Mouse (Mus musculus) heart, postnatal 0 days (tissue): Measurements from ENCODE around the gene Angptl6. TPM values are rescaled to one million over a fixed set of nuclear protein-coding genes. Genes with fewer than 3 reads are reported as not detected.

Experiments used
- ATAC-seq: fragments of 200-750 bp; cut with Nextera tagmentation; 2 replicates; pipeline ENCODE4 v1.8.0; 2017; ENCODE audit warnings: low read depth, moderate number of reproducible peaks, moderate library complexity; ENCODE audit not compliant: insufficient read depth
- DNase-seq: peaks from one replicate; pipeline ENCODE4 v3.0.0-alpha.2; 2016; ENCODE audit warnings: low spot score
- H3K27ac ChIP-seq: fragments of 300-500 bp; sonication (generic); 2 replicates; pipeline ENCODE4 v1.5.1; 2014; ENCODE audit warnings: low read depth, mild to moderate bottlenecking
- H3K27me3 ChIP-seq: fragments of 300-500 bp; sonication (generic); 2 replicates; pipeline ENCODE4 v1.6.1; 2014; ENCODE audit warnings: low read length, mixed read lengths; ENCODE audit not compliant: control insufficient read depth, insufficient read depth
- H3K36me3 ChIP-seq: fragments of 300-500 bp; sonication (generic); replicated peaks from 2 replicates; pipeline ENCODE4 v1.6.1; 2014; ENCODE audit warnings: low read length, mixed read lengths; ENCODE audit not compliant: control insufficient read depth, insufficient read depth
- H3K4me1 ChIP-seq: fragments of 300-500 bp; sonication (generic); 2 replicates; pipeline ENCODE4 v1.6.1; 2014; ENCODE audit warnings: antibody characterized with exemption; ENCODE audit not compliant: control insufficient read depth, insufficient read depth
- H3K4me2 ChIP-seq: fragments of 300-500 bp; sonication (generic); 2 replicates; pipeline ENCODE4 v1.6.1; 2014; ENCODE audit warnings: low read depth, mild to moderate bottlenecking, low read length, moderate library complexity
- H3K4me3 ChIP-seq: fragments of 300-500 bp; sonication (generic); 2 replicates; pipeline ENCODE4 v1.5.1; 2014; ENCODE audit warnings: low read depth, low read length
- H3K9ac ChIP-seq: fragments of 300-500 bp; sonication (generic); replicated peaks from 2 replicates; pipeline ENCODE4 v1.6.1; 2014; ENCODE audit warnings: low read depth, low read length, mixed read lengths
- H3K9me3 ChIP-seq: fragments of 300-500 bp; sonication (generic); replicated peaks from 2 replicates; pipeline ENCODE4 v1.6.1; 2016; ENCODE audit warnings: low read length; ENCODE audit not compliant: control insufficient read depth
- CTCF ChIP-seq: IDR thresholded peaks from 2 replicates; pipeline ENCODE4 v1.5.1; 2016; ENCODE audit warnings: antibody characterized with exemption, control low read depth, low read depth
- EP300 ChIP-seq: IDR thresholded peaks from 2 replicates; pipeline ENCODE4 v1.6.1; 2016; ENCODE audit warnings: antibody characterized with exemption, low read depth
- WGBS: fragments of 180-500 bp; shearing (Covaris S2); extraction: QIAGEN DNeasy Blood & Tissue Kit; methylation state at CpG from one replicate; pipeline ENCODE4 v1.1.7; 2014; 5-methylcytosine and 5-hydroxymethylcytosine counted together
- polyA plus RNA-seq: library from polyadenylated mRNA; unstranded; fragments of >200 nt; fragmentation: Nextera tagmentation; extraction: Ambion mirVana; gene quantifications from 2 replicates; pipeline ENCODE4 v1.2.1, GENCODE M21; 2015
- total RNA-seq: library from RNA; depleted of rRNA; stranded (reverse); fragments of >200 nt; gene quantifications from 2 replicates; pipeline ENCODE4 v1.2.3, GENCODE M21; 2014; ENCODE audit warnings: low replicate concordance

Angptl6 gene
- total and polyA plus RNA-seq, 2 experiments from 2014 or later: 2.0 TPM; not detected in 1

- 81% methylated on average over 12 of the region's 12 CpGs for WGBS
- no peak for TF ChIP-seq CTCF
- TF ChIP-seq EP300: no peak
- ATAC-seq (no peak), DNase-seq (no peak)
- H3K27me3 ChIP-seq: 0 out of 2 replicates have a peak, but pooled peaks cover 7% of the 10 kb centered on the region
- H3K4me1 ChIP-seq: peaks cover 4% of the 10 kb centered on the region; the same call in 1 of the 2 replicates
- H3K9ac ChIP-seq: no peak overlapping the region
- H3K4me3 ChIP-seq: no peak overlapping the region
- H3K36me3 ChIP-seq: no peaks in the 10 kb centered on the region
- H3K4me2 ChIP-seq: no peak overlapping the region
- H3K9me3 ChIP-seq: no peaks in the 10 kb centered on the region
- H3K27ac ChIP-seq: no peak overlapping the region
Observed at GRCm38 (mm10) chr9:20873521-20873920, 6.0 kb downstream of the Angptl6 start.

- WGBS: 90% methylated on average over 10 of the region's 10 CpGs
- Histone ChIP-seq H3K36me3 (no peaks in the 10 kb centered on the region), H3K4me2 (no peak overlapping the region), H3K9ac (no peak overlapping the region), H3K27ac (no peak overlapping the region), H3K4me3 (no peak overlapping the region), H3K4me1 (peaks cover 4% of the 10 kb centered on the region; the same call in 1 of the 2 replicates), H3K9me3 (no peaks in the 10 kb centered on the region), H3K27me3 (0 out of 2 replicates have a peak, but pooled peaks cover 12% of the 10 kb centered on the region)
- no peak for DNase-seq
- ATAC-seq: no peak
- TF ChIP-seq EP300 (no peak), CTCF (no peak)
Observed at GRCm38 (mm10) chr9:20872991-20873390, 6.5 kb downstream of the Angptl6 start.

GRCm38 (mm10) chr9:20870211-20871173 lies 9.0 kb downstream of the Angptl6 start:
- 0 out of 2 replicates have a peak, but pooled peaks cover 15% of the 10 kb centered on the region for H3K27me3 ChIP-seq
- TF ChIP-seq EP300 (no peak), CTCF (no peak)
- no peak overlapping the region for H3K27ac ChIP-seq
- no peak overlapping the region for H3K9ac ChIP-seq
- H3K36me3 ChIP-seq: no peaks in the 10 kb centered on the region
- no peak for ATAC-seq
- H3K4me3 ChIP-seq: no peak overlapping the region
- H3K4me1 ChIP-seq: peaks cover 4% of the 10 kb centered on the region; the same call in 1 of the 2 replicates
- WGBS: 73% methylated on average over 12 of the region's 12 CpGs
- H3K9me3 ChIP-seq: no peaks in the 10 kb centered on the region
- no peak overlapping the region for H3K4me2 ChIP-seq
- no peak for DNase-seq

- H3K9me3 ChIP-seq: no peaks in the 10 kb centered on the region
- no peak for ATAC-seq
- H3K36me3 ChIP-seq: no peaks in the 10 kb centered on the region
- H3K27ac ChIP-seq: no peak overlapping the region
- DNase-seq: no peak
- H3K4me1 ChIP-seq: peaks cover 4% of the 10 kb centered on the region; the same call in 1 of the 2 replicates
- 0 out of 2 replicates have a peak, but pooled peaks cover 15% of the 10 kb centered on the region for H3K27me3 ChIP-seq
- 7% methylated on average over 19 of the region's 19 CpGs for WGBS
- H3K4me2 ChIP-seq: peak overlapping the region; percentile 81
- H3K4me3 ChIP-seq: peak overlapping the region; percentile 66
- TF ChIP-seq CTCF: no peak
- TF ChIP-seq EP300: no peak
- H3K9ac ChIP-seq: peak overlapping the region; percentile 57; the same call in 1 of the 2 replicates
Observed at GRCm38 (mm10) chr9:20869246-20869645, 10.3 kb downstream of the Angptl6 start.

- Histone ChIP-seq H3K4me3 (peak within 1 kb of the TSS; percentile 66), H3K27me3 (0 out of 2 replicates have a peak, but pooled peaks cover 15% of the 10 kb centered on the region), H3K4me2 (peak within 1 kb of the TSS; percentile 81), H3K36me3 (no peaks in the 10 kb centered on the region), H3K4me1 (peaks cover 4% of the 10 kb centered on the region; the same call in 1 of the 2 replicates), H3K9me3 (no peaks in the 10 kb centered on the region), H3K9ac (peak within 1 kb of the TSS; percentile 57), H3K27ac (no peak within 1 kb of the TSS)
- WGBS: 7% methylated on average over 53 of the region's 53 CpGs
- DNase-seq: no peak
- peak; percentile 72 for ATAC-seq
- TF ChIP-seq CTCF (no peak), EP300 (no peak)
Observed at GRCm38 (mm10) chr9:20868448-20869001, 11.0 kb downstream of the Angptl6 start, which contains the start of gene A230050P20Rik. Gene A230050P20Rik (plus strand): TSS chr9:20868642.
